Mouse (Mus musculus): ENCODE data around the gene Commd9. TPM values are rescaled to one million over a fixed set of nuclear protein-coding genes. Genes with fewer than 3 reads are reported as not detected.

The Commd9 gene
- total RNA-seq, 4 experiments from 2014 or later: 34.2 to 41.7 (median 39.4) TPM

GRCm38 (mm10) chr2:101908773-101909172 is 22.7 kb downstream of the Commd9 start:
- DNase-seq (ENCODE audit: low spot score in 2 of 2): no peak

- DNase-seq (ENCODE audit: low spot score in 2 of 2): no peak
Measured at GRCm38 (mm10) chr2:101909326-101910080, 23.5 kb downstream of the Commd9 start.

DNA sequence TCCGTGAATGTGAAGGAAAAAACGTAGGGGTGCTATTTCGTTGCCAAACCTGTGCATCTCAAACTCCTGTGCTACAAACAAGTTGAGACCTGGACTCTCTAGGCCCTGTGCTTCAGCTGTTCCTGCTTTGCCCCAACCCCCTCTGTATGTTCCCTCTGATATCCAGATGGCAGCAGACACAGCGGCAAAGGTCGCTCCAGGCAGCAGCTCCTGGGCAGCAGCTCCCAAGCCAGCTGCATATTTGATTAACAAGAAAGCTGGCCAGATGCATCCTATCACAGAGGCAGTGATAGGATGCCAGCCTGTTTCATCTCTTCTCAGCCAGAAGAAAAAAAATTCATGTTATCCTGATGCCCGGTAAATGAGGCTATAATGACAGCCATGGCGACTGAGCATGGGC is 32.5 kb downstream of the Commd9 start:
- DNase-seq (ENCODE audit: low spot score in 2 of 2): no peak

DNA sequence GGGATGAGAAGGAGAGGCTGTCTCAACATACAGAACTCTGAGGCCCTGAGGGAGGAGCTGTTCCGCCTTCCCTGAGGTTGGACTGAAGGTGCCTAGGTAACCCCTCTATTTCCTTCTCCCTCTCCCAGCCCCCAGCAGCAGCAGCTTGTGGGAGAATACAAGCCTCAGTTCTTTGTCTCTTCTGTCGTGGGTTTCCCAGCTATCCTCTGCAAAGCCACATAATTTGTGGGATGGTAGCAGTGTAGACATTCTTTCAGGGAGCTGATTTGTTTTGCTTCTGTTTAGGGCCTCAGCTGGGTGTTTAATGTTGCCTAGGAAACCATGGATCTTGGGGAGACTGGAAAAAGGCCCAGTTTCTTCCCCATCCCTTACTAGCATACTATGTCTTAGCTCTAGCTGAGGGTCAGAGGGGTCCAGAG is 34.1 kb downstream of the Commd9 start:
- DNase-seq (ENCODE audit: low spot score in 2 of 2): no peak

DNA sequence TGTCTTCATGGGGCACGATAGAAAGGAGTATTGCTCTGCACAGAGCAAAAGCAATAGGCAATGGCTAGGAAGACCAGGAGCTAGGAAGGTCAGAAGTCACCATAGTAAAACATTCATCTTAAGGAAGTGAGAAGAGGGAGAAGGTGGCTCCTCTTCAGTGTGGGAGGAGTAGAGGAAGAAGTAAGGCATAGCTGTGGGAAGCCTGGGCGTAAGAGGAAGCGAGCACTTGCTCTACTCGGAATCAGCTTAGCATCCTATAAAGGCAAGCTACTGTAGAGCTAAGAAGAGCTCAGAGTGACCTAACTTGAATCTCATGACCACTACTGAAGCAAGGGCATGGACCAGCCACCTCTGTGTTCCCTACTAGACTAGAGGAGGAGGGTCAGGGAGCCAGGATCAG is 36.3 kb downstream of the Commd9 start:
- no peak for DNase-seq (ENCODE audit: low spot score in 2 of 2)

DNA sequence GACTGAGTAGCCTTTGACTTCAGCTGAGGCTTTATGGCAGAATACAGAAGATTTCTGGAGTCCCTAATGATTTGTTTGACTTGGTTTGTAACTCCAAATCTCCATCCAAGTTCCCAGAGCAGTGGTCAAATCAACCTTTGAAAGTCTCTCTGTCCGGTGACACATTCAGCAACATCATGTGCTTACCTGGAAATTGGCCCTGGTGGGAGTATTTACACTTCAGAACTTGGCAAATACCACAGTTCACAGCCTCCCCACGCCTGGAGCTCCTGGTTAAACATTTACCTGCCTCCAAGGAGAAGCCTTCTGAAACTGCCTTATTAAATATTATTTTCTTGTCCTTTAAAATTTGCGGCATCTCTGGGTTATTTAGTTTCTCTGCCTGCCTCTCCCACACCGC is 37.1 kb downstream of the Commd9 start:
- DNase-seq (ENCODE audit: low spot score in 2 of 2): no peak

GRCm38 (mm10) chr2:101925183-101925582 is 39.1 kb downstream of the Commd9 start:
- no peak for DNase-seq (ENCODE audit: low spot score in 2 of 2)

DNA sequence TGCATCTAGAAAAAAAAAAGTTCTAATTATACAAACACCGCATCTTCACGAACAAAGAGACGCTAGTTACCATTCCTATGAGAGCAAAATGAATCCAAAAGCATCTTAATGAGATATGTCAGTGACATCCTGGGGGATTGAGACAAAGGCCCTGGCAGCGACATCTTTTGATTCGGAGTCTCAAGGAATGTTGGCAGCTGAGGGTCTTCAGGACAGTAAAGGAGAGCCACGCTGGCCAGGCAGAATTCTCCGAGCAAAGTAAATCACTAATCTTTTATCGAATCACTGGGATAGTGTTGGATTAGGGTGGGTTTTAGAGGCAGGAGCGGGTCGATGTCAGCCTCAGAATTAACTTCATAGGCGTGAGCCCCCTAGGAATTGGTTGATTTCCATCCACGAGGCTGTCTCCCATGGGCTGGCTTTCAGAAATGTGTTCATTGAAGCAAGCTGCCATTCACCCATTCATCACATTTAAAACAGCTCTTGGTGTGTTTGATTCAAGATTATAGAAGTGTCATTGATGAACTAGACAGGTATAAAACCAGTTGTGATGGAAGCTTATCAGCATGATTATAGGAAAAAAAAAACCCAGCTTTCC is 39.6 kb downstream of the Commd9 start:
- no peak for DNase-seq (ENCODE audit: low spot score in 2 of 2)

DNA sequence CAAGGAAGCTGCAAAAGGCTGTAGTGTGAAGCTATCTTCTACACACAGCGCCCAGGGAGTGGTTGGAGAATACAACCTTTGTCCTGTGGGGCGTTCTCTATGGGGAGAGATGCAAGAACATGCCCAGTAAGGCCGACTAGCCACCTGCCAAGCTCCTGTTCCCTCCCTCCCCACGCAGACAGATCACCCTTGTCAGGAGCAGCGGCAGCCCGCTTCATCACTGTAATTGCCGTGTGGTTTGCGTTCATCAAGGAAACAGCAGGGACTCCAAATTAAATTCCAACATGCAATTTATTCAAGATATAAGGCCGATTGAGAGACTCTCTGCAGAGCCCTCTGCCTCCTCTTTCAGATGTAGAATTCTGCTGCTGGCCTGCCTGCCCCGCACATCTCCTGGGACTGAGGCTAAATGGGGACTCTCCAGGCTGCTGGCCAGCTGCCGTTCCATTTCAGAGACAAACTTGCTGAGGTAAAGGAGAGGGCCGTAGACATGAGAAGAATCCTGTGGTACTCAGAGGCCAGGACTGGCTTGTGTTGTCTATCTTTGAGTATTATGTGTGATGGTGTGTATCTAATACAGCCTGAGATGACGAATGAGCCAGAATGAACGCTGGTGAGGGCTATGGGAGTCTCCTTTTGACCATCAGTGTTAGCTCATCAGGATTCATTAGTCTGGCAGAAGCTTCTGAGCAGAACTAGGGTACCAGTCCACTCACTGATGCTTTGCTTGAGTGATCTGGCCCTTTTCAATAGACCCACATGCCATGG is 46.3 kb downstream of the Commd9 start:
- DNase-seq (ENCODE audit: low spot score in 2 of 2): no peak

GRCm38 (mm10) chr2:101933301-101933700 is 47.3 kb downstream of the Commd9 start:
- no peak for DNase-seq (ENCODE audit: low spot score in 2 of 2)

- no peak for DNase-seq (ENCODE audit: low spot score in 2 of 2)
Measured at GRCm38 (mm10) chr2:101935006-101935405, 49.0 kb downstream of the Commd9 start.

DNA sequence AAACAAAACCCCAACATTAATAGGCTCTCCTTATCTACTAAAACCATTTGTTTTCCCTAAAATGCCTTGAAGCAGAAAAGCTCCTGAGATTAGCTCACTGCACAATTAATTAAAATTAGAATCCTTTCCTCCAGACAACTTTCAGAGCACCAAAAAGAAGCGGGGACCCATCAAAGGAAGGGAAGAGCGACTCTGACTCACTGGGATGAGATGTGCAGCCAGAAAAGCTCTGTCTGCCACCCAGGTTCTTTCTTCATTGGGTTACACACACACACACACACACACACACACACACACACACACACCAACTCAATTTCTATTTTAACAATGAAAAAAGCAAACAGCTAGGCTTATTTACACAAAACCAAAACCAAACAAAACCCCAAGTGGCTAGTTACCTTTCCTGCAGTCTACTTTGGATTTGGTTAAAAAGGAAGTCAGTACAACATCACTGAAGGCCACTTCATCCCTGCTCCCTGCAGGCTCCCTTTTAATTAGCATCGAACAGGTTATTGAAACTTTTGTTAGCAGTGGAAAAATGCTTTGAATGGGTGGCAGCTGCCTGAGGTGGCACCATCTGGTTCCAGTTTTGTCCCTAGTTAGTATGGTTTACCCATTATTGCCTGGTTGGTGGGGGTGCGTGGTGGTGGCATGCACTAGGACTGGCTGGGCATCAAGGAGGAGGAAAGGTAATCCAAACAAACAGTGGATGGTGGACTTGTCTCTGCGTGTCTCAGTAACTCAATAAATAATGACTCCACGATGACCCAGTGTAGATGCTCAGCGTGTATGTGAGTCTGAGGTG is 64.9 kb downstream of the Commd9 start:
- no peak for DNase-seq (ENCODE audit: low spot score in 2 of 2)

Other genes starting within 250 kb of the Commd9 start
- gene Rag1, start 236.7 kb upstream of the Commd9 start, total RNA-seq (2022): not detected
- gene B230118H07Rik, start 236.7 kb upstream of the Commd9 start, total RNA-seq (2022): 100 to 1,000 TPM in 2 of 4 experiments, 10 to 100 TPM in 2; 80.6 to 111 (median 96.6) TPM
- gene Traf6, start 207.8 kb upstream of the Commd9 start, total RNA-seq (2022): 10 to 100 TPM in 3 of 4 experiments, 1 to 10 TPM in 1; 9.4 to 13.3 (median 10.7) TPM
- gene Prr5l, start 3.2 kb upstream of the Commd9 start, total RNA-seq (2022): under 1 TPM; 0.10 to 0.46 (median 0.16) TPM